Mouse (Mus musculus): ENCODE data around the gene Lekr1.

DNA sequence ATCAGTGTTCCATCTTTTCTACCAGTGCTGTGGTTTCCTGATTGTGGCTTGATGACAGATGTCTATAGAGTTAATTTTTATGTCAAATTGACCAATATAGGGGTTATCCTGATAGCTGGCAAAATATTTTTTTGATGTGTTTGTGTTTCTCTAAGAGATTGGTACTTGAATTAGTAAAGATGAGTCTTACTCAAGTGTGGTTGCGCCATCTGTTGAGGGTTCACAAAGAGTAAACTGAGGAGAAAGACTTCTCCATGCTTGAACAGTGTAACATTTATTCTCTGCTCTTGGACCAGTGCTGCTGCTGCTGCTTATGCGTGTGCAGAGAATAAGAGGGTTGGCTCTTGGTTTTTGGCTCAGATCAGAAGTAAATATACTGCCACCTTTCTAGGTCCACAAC, 24.8 kb downstream of the Lekr1 start:
- TF ChIP-seq CTCF (IDR thresholded peaks at IDR 0.05; ENCODE audit: borderline replicate concordance, insufficient read depth, low read depth, low read length) = no peak
- TF ChIP-seq POLR2A (IDR thresholded peaks at IDR 0.05; ENCODE audit: borderline replicate concordance, insufficient read depth, low read length) = no peak

Measured in cerebellum, adult 2 months (tissue).